ENCODE assay signal across 8 mouse cellular contexts in the genomic region with DNA sequence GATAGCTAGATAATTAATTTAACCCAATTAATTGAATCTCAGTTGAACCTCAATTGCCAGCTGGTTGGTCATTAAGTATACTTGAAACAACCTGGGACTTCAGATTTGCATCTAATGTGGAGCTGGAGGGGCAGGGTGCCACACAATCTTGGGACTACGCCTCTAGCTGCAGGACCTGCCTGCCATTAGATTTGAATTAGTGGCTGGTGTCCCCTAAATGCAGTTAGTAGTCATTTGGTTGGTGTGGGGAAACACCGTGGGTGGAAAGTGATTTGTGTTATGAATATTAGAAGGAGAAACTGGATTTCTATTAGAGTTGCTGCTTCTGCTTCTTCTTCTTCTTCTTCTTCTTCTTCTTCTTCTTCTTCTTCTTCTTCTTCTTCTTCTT. TPM values are rescaled to one million over a fixed set of nuclear protein-coding genes. Genes with fewer than 3 reads are reported as not detected.
DNase-seq lines count a peak whose midpoint lies in the region; ATAC-seq and TF ChIP-seq lines count a peak whose summit lies in the region.

No protein-coding gene starts in this region.

- peak overlapping the region; percentile 67 for H3K4me2 ChIP-seq in hindbrain, postnatal 0 days (ENCODE audit: low read depth, low read length)
- H3K4me2 ChIP-seq in neural tube, embryonic 12.5 days (replicated peaks): peak overlapping the region; percentile 62

- H3K4me1 ChIP-seq in hindbrain, postnatal 0 days (ENCODE audit: insufficient read depth, low read length): peaks cover 6% of the 10 kb centered on the region; the same call in 1 of the 2 replicates
- peaks cover 4% of the 10 kb centered on the region; the same call in 1 of the 2 replicates for H3K4me1 ChIP-seq in neural tube, embryonic 12.5 days

- peak overlapping the region; percentile 93 for H3K27ac ChIP-seq in layer of hippocampus, adult 2 months
- peak overlapping the region; percentile 90 for H3K27ac ChIP-seq in hindbrain, postnatal 0 days
- no peak overlapping the region for H3K27ac ChIP-seq in neural tube, embryonic 12.5 days

- peak overlapping the region; percentile 89 for H3K4me3 ChIP-seq in layer of hippocampus, adult 2 months
- H3K4me3 ChIP-seq in hindbrain, postnatal 0 days (ENCODE audit: low read length): peak overlapping the region; percentile 69
- peak overlapping the region; percentile 89 for H3K4me3 ChIP-seq in neural tube, embryonic 12.5 days

- WGBS in hindbrain, postnatal 0 days: 93% methylated on average over 2 of the region's 2 CpGs
- WGBS in neural tube, embryonic 12.5 days: 79% methylated on average over 2 of the region's 2 CpGs

- DNase-seq in layer of hippocampus, adult 2 months (ENCODE audit: low spot score in 2 of 2): no peak
- no peak for DNase-seq in layer of hippocampus, adult 9-11 months
- peak; percentile 22 to 42 for DNase-seq in cerebellum, postnatal 10 days
- DNase-seq in hindbrain, postnatal 0 days (ENCODE audit: low spot score): no peak
- DNase-seq in urinary bladder, adult 18-20 months (ENCODE audit: low spot score in 2 of 2): no peak
- no peak for DNase-seq in retina, embryonic 14.5 days (ENCODE audit: low spot score)
- no peak for DNase-seq in yolk sac, embryonic 10.5 days (ENCODE audit: low spot score)

- H3K27me3 ChIP-seq in hindbrain, postnatal 0 days (ENCODE audit: insufficient read depth, low read length): no peaks in the 10 kb centered on the region
- H3K27me3 ChIP-seq in neural tube, embryonic 12.5 days (replicated peaks): no peaks in the 10 kb centered on the region

- no peaks in the 10 kb centered on the region for H3K9me3 ChIP-seq in hindbrain, postnatal 0 days (ENCODE audit: low read length)
- H3K9me3 ChIP-seq in neural tube, embryonic 12.5 days: no peaks in the 10 kb centered on the region

- H3K36me3 ChIP-seq in hindbrain, postnatal 0 days (ENCODE audit: insufficient read depth, low read length): no peaks in the 10 kb centered on the region
- peaks cover 11% of the 10 kb centered on the region for H3K36me3 ChIP-seq in neural tube, embryonic 12.5 days

- H3K9ac ChIP-seq in hindbrain, postnatal 0 days (replicated peaks; ENCODE audit: low read length): peak overlapping the region; percentile 78; the same call in 1 of the 2 replicates
- H3K9ac ChIP-seq in neural tube, embryonic 12.5 days: peak overlapping the region; percentile 80; the same call in 1 of the 2 replicates

- no peak for ATAC-seq in hindbrain, postnatal 0 days
- ATAC-seq in neural tube, embryonic 12.5 days (ENCODE audit: low FRiP score, low read depth): peak; percentile 44; the same call in 1 of the 2 replicates

- no peak for TF ChIP-seq CTCF in layer of hippocampus, adult 2 months (conservative IDR thresholded peaks at IDR 0.05)
- TF ChIP-seq CTCF in hindbrain, postnatal 0 days (IDR thresholded peaks at IDR 0.05; ENCODE audit: low read depth): no peak

RNA-seq across cellular contexts. Expression of a gene that starts 0.5 kb away (rescaled TPM):
- 10 to 100 TPM; 21.4 to 24.9 TPM for total RNA-seq in layer of hippocampus, adult 2 months (2021)
- total RNA-seq in hindbrain, postnatal 0 days (2014; rRNA removed): 11.1 and 12.0 TPM in 2 replicates
- 15.6 and 17.1 TPM in 2 replicates for polyA plus RNA-seq in hindbrain, postnatal 0 days (2015; fragmentation: Nextera tagmentation; extraction: Ambion mirVana)
- polyA plus RNA-seq in neural tube, embryonic 12.5 days (2016; fragmentation: Nextera tagmentation; extraction: Ambion mirVana): 26.9 and 27.5 TPM in 2 replicates

Comparison
In these comparisons a context has a peak if more than half of its experiments do, and no peak if none do; other contexts are left out.
1. DNase-seq: peak in cerebellum, postnatal 10 days (2 of 2); none in layer of hippocampus, adult 2 months (0 of 2), layer of hippocampus, adult 9-11 months (single experiment), hindbrain, postnatal 0 days (single experiment), urinary bladder, adult 18-20 months (0 of 2), retina, embryonic 14.5 days (single experiment) and yolk sac, embryonic 10.5 days (single experiment).
2. Peak in every context shown above with its lines, with median percentiles within 50 percentile points of each other: H3K4me3 ChIP-seq.